Mouse (Mus musculus): ENCODE measurements at regions not wholly inside any gene's neighbourhood (a gene's known extent, or its start where the extent isn't known, plus 50 kb on each side); places are given as distances from the start of the nearest gene placed in this dataset.

DNA sequence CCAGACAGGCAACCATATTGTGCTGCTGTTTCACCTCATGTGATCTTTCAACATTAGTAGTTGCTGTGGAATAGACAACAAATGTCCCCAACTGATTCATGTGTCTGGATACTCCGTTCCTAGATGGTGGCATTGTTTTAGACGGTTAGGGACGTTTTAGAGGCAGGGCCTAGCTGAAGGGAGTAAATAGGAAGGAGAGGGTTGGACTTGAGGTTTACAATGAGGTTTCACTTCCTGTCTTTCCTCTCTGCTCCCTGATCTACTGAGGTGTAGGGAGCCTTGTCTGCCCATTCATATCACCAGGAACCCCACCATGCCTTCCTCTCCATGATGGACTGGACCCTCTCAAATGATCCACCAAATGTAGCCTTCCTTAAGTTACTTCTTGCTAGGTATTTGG, 168.1 kb downstream of the Mex3b start:
- no peak for TF ChIP-seq ZKSCAN1 (IDR thresholded peaks at IDR 0.05; ENCODE audit: low read depth, low read length)
- TF ChIP-seq CTCF (IDR thresholded peaks at IDR 0.05 in 2 of 3, conservative IDR thresholded peaks at IDR 0.05 in 1 of 3; ENCODE audit: control insufficient read depth in 1 of 3, insufficient read depth in 1 of 3, low read depth in 2 of 3, low read length in 3 of 3, poor library complexity in 1 of 3, severe bottlenecking in 1 of 3), result no peak
- no peak for TF ChIP-seq EP300 (IDR thresholded peaks at IDR 0.05; ENCODE audit: low read depth in 1 of 2, low read length in 2 of 2)
- TF ChIP-seq NRF1 (IDR thresholded peaks at IDR 0.05; ENCODE audit: insufficient read depth, low read depth, low read length, poor library complexity, severe bottlenecking), result no peak
- no peak for TF ChIP-seq POLR2A (IDR thresholded peaks at IDR 0.05; ENCODE audit: control insufficient read depth in 1 of 2, insufficient read depth in 1 of 2, low read depth in 1 of 2, low read length in 2 of 2, poor library complexity in 1 of 2)
